Mouse (Mus musculus) frontal cortex, postnatal 10 days (tissue): Measurements from ENCODE around the gene Washc4.
A peak's percentile ranks its signal among the peaks of the same experiment; 100 is the strongest.

Source experiments
- DNase-seq, 2 experiments: peaks; one replicate each; pipeline ENCODE4 v3.0.0; 2022; ENCODE audit warnings: low spot score in 2 of 2, mixed read lengths in 1 of 2

Gene Washc4

GRCm38 (mm10) chr10:83637295-83637694 lies 93.7 kb downstream of the Washc4 start:
- DNase-seq: peak; percentile 58 to 72

- no peak for DNase-seq
Measured at GRCm38 (mm10) chr10:83639881-83640386, 96.4 kb downstream of the Washc4 start.

DNA sequence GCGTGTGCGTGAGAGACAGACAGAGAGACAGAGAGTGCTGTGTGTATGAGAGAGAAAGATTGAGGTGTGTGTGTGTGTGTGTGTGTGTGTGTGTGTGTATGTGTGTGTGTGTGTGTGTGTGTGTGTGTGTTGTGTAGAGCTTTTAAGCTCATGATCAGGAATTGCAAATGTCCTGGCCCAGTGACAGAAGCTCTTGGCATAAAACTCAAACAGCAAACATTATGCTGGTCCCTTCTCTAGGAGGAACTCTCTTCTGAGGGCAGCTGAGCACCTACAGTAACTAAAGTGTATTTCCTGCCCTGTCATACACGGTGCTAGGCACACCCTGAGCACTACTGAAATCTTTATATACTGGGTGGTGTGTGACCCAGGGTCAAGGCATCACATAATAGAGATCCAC lies 98.1 kb downstream of the Washc4 start:
- DNase-seq: no peak

GRCm38 (mm10) chr10:83644167-83644566 lies 100.6 kb downstream of the Washc4 start:
- no peak for DNase-seq

GRCm38 (mm10) chr10:83644865-83645715 lies 101.5 kb downstream of the Washc4 start:
- no peak for DNase-seq

DNA sequence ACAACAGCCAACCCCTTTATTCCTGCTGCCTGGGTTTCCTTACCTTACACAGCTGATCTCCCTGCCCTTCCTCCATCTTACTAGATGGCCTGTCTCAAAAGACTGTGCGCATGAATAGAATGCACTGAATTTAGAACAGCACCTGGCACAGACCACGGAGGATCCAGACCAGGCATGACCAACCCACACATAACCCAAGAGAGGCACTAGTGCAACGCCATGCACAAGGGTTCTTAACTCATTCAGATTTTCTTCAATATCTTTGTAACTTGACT lies 102.1 kb downstream of the Washc4 start:
- no peak for DNase-seq
